Mouse (Mus musculus) kidney, postnatal 0 days (tissue): ENCODE data around the gene Cckbr. TPM values are rescaled to one million over a fixed set of nuclear protein-coding genes. Genes with fewer than 3 reads are reported as not detected.

Source experiments
- ATAC-seq: fragments of 200-750 bp; cut with Nextera tagmentation; replicated peaks from 2 replicates; pipeline ENCODE4 v1.8.0; 2017; ENCODE audit warnings: low read depth, moderate number of reproducible peaks, moderate TSS enrichment, moderate library complexity; ENCODE audit not compliant: low FRiP score
- DNase-seq: peaks from one replicate; pipeline ENCODE4 v3.0.0-alpha.2; 2016; ENCODE audit warnings: low spot score
- H3K27ac ChIP-seq: fragments of 300-500 bp; sonication (generic); 2 replicates; pipeline ENCODE4 v1.5.1; 2014; ENCODE audit warnings: mild to moderate bottlenecking
- H3K27me3 ChIP-seq: fragments of 300-500 bp; sonication (generic); 2 replicates; pipeline ENCODE4 v1.6.1; 2014; ENCODE audit warnings: low read length, mixed read lengths; ENCODE audit not compliant: insufficient read depth
- H3K36me3 ChIP-seq: fragments of 300-500 bp; sonication (generic); 2 replicates; pipeline ENCODE4 v1.6.1; 2014; ENCODE audit warnings: low read length, mixed read lengths; ENCODE audit not compliant: insufficient read depth
- H3K4me1 ChIP-seq: fragments of 300-500 bp; sonication (generic); replicated peaks from 2 replicates; pipeline ENCODE4 v1.6.1; 2014; ENCODE audit warnings: antibody characterized with exemption, low read length, mixed read lengths; ENCODE audit not compliant: insufficient read depth
- H3K4me2 ChIP-seq: fragments of 300-500 bp; sonication (generic); 2 replicates; pipeline ENCODE4 v1.6.1; 2014; ENCODE audit warnings: mild to moderate bottlenecking, low read length, moderate library complexity, mixed read lengths
- H3K4me3 ChIP-seq: fragments of 300-500 bp; sonication (generic); replicated peaks from 2 replicates; pipeline ENCODE4 v1.5.1; 2014; ENCODE audit warnings: low read depth, low read length
- H3K9ac ChIP-seq: fragments of 300-500 bp; sonication (generic); 2 replicates; pipeline ENCODE4 v1.6.1; 2014; ENCODE audit warnings: low read depth, low read length
- H3K9me3 ChIP-seq: fragments of 300-500 bp; sonication (generic); replicated peaks from 2 replicates; pipeline ENCODE4 v1.6.1; 2016; ENCODE audit warnings: low read length, inconsistent platforms, mixed read lengths
- CTCF ChIP-seq: IDR thresholded peaks from 2 replicates; pipeline ENCODE4 v1.5.1; 2016; ENCODE audit warnings: antibody characterized with exemption, low read depth, mild to moderate bottlenecking, moderate library complexity
- WGBS: fragments of 180-500 bp; shearing (Covaris S2); extraction: QIAGEN DNeasy Blood & Tissue Kit; methylation state at CpG from one replicate; pipeline ENCODE4 v1.1.7; 2014; 5-methylcytosine and 5-hydroxymethylcytosine counted together
- polyA plus RNA-seq: library from polyadenylated mRNA; unstranded; fragments of >200 nt; fragmentation: Nextera tagmentation; extraction: Ambion mirVana; gene quantifications from 2 replicates; pipeline ENCODE4 v1.2.1, GENCODE M21; 2015

Cckbr gene
- polyA plus RNA-seq: 0.59 and 0.62 TPM in 2 replicates

DNA sequence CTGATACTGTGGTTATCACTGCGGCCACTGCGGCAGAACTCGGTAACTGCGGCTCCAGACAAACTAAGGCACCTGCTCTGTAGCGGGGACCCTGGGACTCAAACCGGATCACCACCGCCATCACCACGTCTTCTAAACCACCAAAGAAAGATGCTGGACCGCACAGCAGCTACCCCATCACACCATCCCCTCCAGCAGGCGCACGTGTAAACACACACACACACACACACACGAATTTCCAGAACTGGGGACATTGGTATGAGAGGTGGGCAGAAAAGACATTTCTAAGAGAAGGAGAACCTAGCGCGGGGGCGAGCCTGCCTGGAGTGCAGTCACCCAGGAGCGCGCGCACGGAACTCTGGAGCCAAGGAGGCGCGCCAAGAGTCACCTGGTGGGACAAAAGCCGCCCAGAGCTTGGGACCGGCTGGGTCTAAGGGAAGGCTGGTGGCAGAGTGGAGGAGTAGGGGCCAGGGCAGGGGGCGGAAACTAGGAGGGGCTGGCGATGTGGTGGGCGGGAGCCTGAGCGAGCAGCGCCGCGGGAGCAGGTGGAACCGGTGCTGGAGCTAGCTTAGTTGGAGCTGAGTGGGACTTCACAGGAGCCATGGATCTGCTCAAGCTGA lies at the start of gene Cckbr:
TSS of gene Cckbr (plus strand) at position 308 of the 620 bp plus-strand sequence.
- Histone ChIP-seq H3K27me3 (peaks cover 19% of the 10 kb centered on the region; the same call in 1 of the 2 replicates), H3K4me2 (peak within 1 kb of the TSS; percentile 66), H3K4me3 (peak within 1 kb of the TSS; percentile 26), H3K9ac (0 out of 2 replicates have a peak within 1 kb of the TSS, but pooled peaks have one; percentile 35), H3K4me1 (no peaks in the 10 kb centered on the region), H3K27ac (no peak within 1 kb of the TSS), H3K36me3 (no peaks in the 10 kb centered on the region), H3K9me3 (no peaks in the 10 kb centered on the region)
- DNase-seq (peak; percentile 23), ATAC-seq (peak; percentile 83; the same call in 1 of the 2 replicates)
- WGBS: under 1% methylated on average over 31 of the region's 31 CpGs
- TF ChIP-seq CTCF: no peak

DNA sequence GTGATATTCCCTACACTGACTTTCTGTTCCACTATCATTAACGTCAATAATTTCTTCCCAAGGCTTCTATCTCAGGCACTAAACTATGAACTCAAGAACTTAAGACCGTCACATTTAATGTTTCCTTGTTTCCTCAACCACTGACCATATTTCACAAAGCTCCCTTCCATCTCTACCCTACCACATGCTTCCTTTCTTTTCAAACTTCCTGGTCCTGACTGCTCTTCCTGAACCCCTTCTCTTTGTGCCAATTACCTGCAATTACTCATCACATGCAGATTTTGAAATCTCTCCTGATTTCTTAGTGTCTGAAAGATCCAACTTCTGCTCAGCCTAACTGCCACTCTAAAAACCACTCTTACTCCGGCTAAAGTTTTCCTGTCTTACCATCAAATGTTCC lies 45.2 kb upstream of the Cckbr start:
- no peak overlapping the region for H3K27ac ChIP-seq
- 95% methylated on average over 3 of the region's 3 CpGs for WGBS
- H3K36me3 ChIP-seq: peaks cover 57% of the 10 kb centered on the region
- H3K9me3 ChIP-seq: no peaks in the 10 kb centered on the region
- no peak for TF ChIP-seq CTCF
- DNase-seq (no peak), ATAC-seq (no peak)
- H3K4me3 ChIP-seq: no peak overlapping the region
- no peaks in the 10 kb centered on the region for H3K27me3 ChIP-seq
- no peak overlapping the region for H3K9ac ChIP-seq
- H3K4me1 ChIP-seq: no peaks in the 10 kb centered on the region
- no peak overlapping the region for H3K4me2 ChIP-seq

DNA sequence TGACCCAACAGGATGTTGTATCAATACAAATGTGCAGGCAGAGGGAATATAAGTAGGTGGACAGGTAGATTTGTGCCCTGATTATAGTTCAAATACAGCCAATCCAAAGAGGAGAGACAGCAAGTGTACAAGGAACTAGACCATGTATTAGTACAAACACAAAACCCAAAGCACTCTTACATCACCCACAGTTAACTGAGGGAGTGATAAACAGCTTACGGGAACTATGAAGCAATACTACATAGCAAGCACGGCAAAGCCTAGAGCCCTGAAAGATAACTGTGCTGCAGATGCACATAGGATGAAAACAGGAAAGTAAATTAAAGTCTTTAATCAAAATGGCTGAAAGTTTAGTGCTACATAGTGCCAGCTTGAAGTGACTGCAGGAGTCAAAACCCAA lies 37.8 kb upstream of the Cckbr start:
- no peak for TF ChIP-seq CTCF
- Histone ChIP-seq H3K4me2 (no peak overlapping the region), H3K36me3 (peaks cover 55% of the 10 kb centered on the region), H3K4me1 (no peaks in the 10 kb centered on the region), H3K9me3 (no peaks in the 10 kb centered on the region), H3K9ac (no peak overlapping the region), H3K27me3 (no peaks in the 10 kb centered on the region), H3K27ac (no peak overlapping the region), H3K4me3 (no peak overlapping the region)
- no peak for DNase-seq
- ATAC-seq: no peak
- WGBS: 96% methylated on average over 2 of the region's 2 CpGs

DNA sequence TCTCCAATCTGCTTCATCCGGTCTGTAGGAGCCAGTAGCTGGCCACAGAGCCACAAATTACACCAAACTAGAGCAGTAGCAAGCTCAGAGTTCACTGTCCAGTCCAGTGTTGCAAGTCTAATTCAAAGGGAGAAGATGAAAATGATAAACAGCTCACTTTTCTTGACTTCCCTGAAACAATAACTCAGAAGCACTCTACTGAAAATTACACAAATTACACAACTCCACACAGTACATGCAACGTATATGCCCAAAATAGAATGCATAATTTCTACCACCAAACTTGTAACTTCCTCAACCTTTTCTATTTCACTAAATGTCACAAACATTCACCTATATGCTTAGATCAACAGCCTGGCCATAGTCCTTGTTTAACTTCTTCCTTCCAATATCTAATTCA lies 35.3 kb upstream of the Cckbr start:
- no peak overlapping the region for H3K4me3 ChIP-seq
- no peak overlapping the region for H3K4me2 ChIP-seq
- no peak for TF ChIP-seq CTCF
- ATAC-seq: no peak
- WGBS: 85% methylated on average over 2 of the region's 2 CpGs
- DNase-seq: no peak
- no peaks in the 10 kb centered on the region for H3K27me3 ChIP-seq
- H3K4me1 ChIP-seq: no peaks in the 10 kb centered on the region
- no peaks in the 10 kb centered on the region for H3K9me3 ChIP-seq
- H3K27ac ChIP-seq: no peak overlapping the region
- peaks cover 33% of the 10 kb centered on the region for H3K36me3 ChIP-seq
- no peak overlapping the region for H3K9ac ChIP-seq

- H3K4me2 ChIP-seq: no peak overlapping the region
- H3K4me1 ChIP-seq: no peaks in the 10 kb centered on the region
- H3K9me3 ChIP-seq: no peaks in the 10 kb centered on the region
- no peak overlapping the region for H3K4me3 ChIP-seq
- ATAC-seq (no peak), DNase-seq (no peak)
- H3K36me3 ChIP-seq: peaks cover 6% of the 10 kb centered on the region; the same call in 1 of the 2 replicates
- no peaks in the 10 kb centered on the region for H3K27me3 ChIP-seq
- no peak overlapping the region for H3K9ac ChIP-seq
- no peak overlapping the region for H3K27ac ChIP-seq
- WGBS: 81% methylated on average over 1 of the region's 1 CpGs
- no peak for TF ChIP-seq CTCF
Observed at GRCm38 (mm10) chr7:105394606-105395005, 30.9 kb upstream of the Cckbr start.

DNA sequence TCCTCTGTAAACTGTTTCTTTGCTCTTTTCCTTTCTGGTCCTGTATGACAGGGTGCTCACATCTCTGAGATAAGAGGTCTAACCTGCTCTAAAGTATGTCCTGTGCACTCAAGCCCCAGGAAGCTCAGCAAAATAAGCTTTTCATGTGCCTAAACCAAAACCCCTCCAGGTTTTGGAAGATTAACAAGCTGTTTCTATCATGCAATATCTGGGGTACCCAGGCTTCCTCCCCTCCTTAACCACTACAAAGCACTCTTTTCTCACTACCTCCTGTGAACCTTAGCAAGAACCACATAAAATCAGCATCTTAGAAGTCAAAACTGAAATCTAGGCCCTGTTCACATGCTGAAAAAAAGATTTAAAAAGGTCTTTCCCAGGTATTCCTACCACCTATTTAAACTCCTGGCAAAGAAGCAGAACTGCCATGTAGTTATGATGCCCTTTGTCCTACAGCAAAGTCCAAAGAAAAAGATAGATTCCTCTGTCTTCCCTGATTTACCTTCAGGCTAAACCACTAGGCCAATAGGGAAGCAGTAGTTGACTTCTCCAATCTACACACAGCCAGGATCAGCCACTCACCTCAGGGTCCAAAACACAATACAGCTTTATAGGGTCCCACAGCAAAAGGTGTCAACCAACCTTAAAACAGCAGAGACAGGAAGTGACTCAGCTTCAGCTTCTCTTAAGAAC lies 30.3 kb upstream of the Cckbr start:
- Histone ChIP-seq H3K27me3 (no peaks in the 10 kb centered on the region), H3K27ac (no peak overlapping the region), H3K9ac (no peak overlapping the region), H3K4me2 (no peak overlapping the region), H3K36me3 (no peaks in the 10 kb centered on the region), H3K4me3 (no peak overlapping the region), H3K9me3 (no peaks in the 10 kb centered on the region), H3K4me1 (no peaks in the 10 kb centered on the region)
- DNase-seq: no peak
- no peak for ATAC-seq
- no peak for TF ChIP-seq CTCF

DNA sequence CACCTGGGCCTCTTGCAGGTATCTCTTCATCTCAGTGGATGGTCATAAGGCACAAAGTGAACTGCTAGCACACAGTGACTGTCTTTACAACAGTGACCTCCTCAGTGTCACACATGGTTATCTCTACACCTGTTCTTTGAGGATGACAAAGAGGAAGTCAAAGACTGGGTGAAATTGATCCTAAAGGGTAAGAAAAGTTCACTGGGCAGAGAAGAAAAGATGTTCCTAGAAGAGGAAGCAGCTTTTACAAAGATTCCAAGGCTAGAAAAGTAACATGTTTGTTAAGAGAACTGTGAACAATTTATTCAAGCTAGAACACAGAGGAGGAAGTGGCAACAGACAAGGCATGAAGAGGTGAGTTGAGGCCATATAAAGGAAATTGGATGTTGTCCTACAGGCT lies 29.4 kb upstream of the Cckbr start:
- no peak for DNase-seq
- Histone ChIP-seq H3K27me3 (no peaks in the 10 kb centered on the region), H3K36me3 (no peaks in the 10 kb centered on the region), H3K9me3 (no peaks in the 10 kb centered on the region), H3K4me3 (no peak overlapping the region), H3K27ac (no peak overlapping the region), H3K4me2 (no peak overlapping the region), H3K4me1 (no peaks in the 10 kb centered on the region), H3K9ac (no peak overlapping the region)
- no peak for ATAC-seq
- TF ChIP-seq CTCF: no peak
